15 mouse cellular contexts compared by ENCODE assay signal in the genomic region with DNA sequence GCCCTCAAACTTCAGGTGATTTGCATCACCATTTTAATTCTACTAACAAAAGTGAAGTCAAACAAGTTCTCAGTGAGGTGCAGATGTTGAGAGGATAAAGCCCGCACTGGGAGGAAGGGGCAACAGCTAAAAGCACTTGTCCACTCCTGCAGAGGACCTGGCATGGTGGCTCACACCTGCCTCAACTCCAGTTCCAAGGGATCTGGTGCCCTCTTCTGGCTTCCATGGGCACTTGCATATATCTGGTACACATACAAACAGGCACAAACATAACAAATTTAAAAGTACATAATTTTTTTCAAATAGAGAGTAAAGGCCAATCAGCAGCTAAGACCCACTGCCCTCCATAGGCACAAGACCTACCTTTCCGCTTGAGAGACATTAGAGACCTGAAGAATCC. TPM values are rescaled to one million over a fixed set of nuclear protein-coding genes. Genes with fewer than 3 reads are reported as not detected.
DNase-seq lines count a peak whose midpoint lies in the region; ATAC-seq and TF ChIP-seq lines count a peak whose summit lies in the region.
"Had no signal": no experiment of that assay in that cellular context is flagged by ENCODE, and none has a peak within 500 bp of the region (broad histone marks: within the 10 kb centered on the region; RNA-seq: fewer than 3 reads in every experiment).

No protein-coding gene starts in this region.

- no peak overlapping the region for H3K4me2 ChIP-seq in kidney, postnatal 0 days (ENCODE audit: low read length)

- 92% methylated on average over 2 of the region's 2 CpGs for WGBS in kidney, postnatal 0 days

- H3K36me3 ChIP-seq in kidney, postnatal 0 days (ENCODE audit: insufficient read depth, low read length) = 0 out of 2 replicates have a peak, but pooled peaks cover under 1% of the 10 kb centered on the region

- ATAC-seq in kidney, postnatal 0 days (replicated peaks; ENCODE audit: low FRiP score, low read depth) = no peak
- peak; percentile 55; the same call in 1 of the 2 replicates for ATAC-seq in erythroid progenitor cell, adult 5-6 weeks (replicated peaks; ENCODE audit: low FRiP score, poor library complexity, severe bottlenecking)

- no peak overlapping the region for H3K9ac ChIP-seq in kidney, postnatal 0 days (ENCODE audit: low read depth, low read length)

- no peak overlapping the region for H3K4me3 ChIP-seq in kidney, postnatal 0 days (replicated peaks; ENCODE audit: low read depth, low read length)
- H3K4me3 ChIP-seq: limb, embryonic 10.5 days had no signal

- no peak for DNase-seq in kidney, postnatal 0 days (ENCODE audit: low spot score)
- no peak for DNase-seq in kidney, postnatal 10 days
- peak; percentile 18 for DNase-seq in A20 (ENCODE audit: low read depth, low spot score)
- DNase-seq in ES-CJ7 (ENCODE audit: low read depth, low spot score) = peak; percentile 24
- no peak for DNase-seq in testis, postnatal 10 days (ENCODE audit: low spot score)
- DNase-seq in Muller cell, postnatal 12 days (ENCODE audit: inconsistent ontology term) = no peak
- no peak for DNase-seq in spleen, postnatal 14 days (ENCODE audit: low spot score in 2 of 2)
- DNase-seq: cerebellum, adult 9-10 months; heart, adult 18-20 months; kidney, adult 8-10 months; layer of hippocampus, adult 9-11 months; right cerebral cortex, postnatal 4 days had no signal

- H3K9me3 ChIP-seq in kidney, postnatal 0 days (replicated peaks; ENCODE audit: low read length) = no peaks in the 10 kb centered on the region
- H3K9me3 ChIP-seq: limb, embryonic 10.5 days had no signal

- H3K27me3 ChIP-seq in kidney, postnatal 0 days (ENCODE audit: insufficient read depth, low read length) = no peaks in the 10 kb centered on the region

- peak; percentile 61 for TF ChIP-seq CTCF in kidney, postnatal 0 days (IDR thresholded peaks at IDR 0.05; ENCODE audit: low read depth)

- 0 out of 2 replicates have a peak overlapping the region, but pooled peaks have one; percentile 9 for H3K27ac ChIP-seq in kidney, postnatal 0 days
- H3K27ac ChIP-seq: limb, embryonic 10.5 days had no signal

- no peaks in the 10 kb centered on the region; the same call in 1 of the 2 replicates for H3K4me1 ChIP-seq in kidney, postnatal 0 days (replicated peaks; ENCODE audit: insufficient read depth, low read length)
- H3K4me1 ChIP-seq: limb, embryonic 10.5 days had no signal

RNA-seq across cellular contexts. Expression of gene Arhgap19, which starts 10.5 kb away (rescaled TPM):
- 9.1 and 9.5 TPM in 2 replicates for polyA plus RNA-seq in kidney, postnatal 0 days (2015; fragmentation: Nextera tagmentation; extraction: Ambion mirVana)
- 83.4 and 100 TPM in 2 replicates for total RNA-seq in erythroid progenitor cell, adult 5-6 weeks (2015; ENCODE audit: low replicate concordance)
- 98.9 and 131 TPM in 2 replicates for total RNA-seq in erythroid progenitor cell, adult 5-6 weeks (2017; ENCODE audit: low replicate concordance)

RNA-seq across cellular contexts. Expression of gene Frat1, which starts 38.4 kb away (rescaled TPM):
- 11.1 and 11.4 TPM in 2 replicates for polyA plus RNA-seq in kidney, postnatal 0 days (2015; fragmentation: Nextera tagmentation; extraction: Ambion mirVana)
- total RNA-seq in erythroid progenitor cell, adult 5-6 weeks (2015; ENCODE audit: low replicate concordance) = 3.2 and 3.8 TPM in 2 replicates
- total RNA-seq in erythroid progenitor cell, adult 5-6 weeks (2017; ENCODE audit: low replicate concordance) = 0.26 and 2.6 TPM in 2 replicates

RNA-seq across cellular contexts. Expression of gene Slit1, which starts 47.9 kb away (rescaled TPM):
- polyA plus RNA-seq in kidney, postnatal 0 days (2015; fragmentation: Nextera tagmentation; extraction: Ambion mirVana) = 3.2 and 3.4 TPM in 2 replicates
- 1.1 and 1.7 TPM in 2 replicates for total RNA-seq in erythroid progenitor cell, adult 5-6 weeks (2015; ENCODE audit: low replicate concordance)
- 1.0 and 1.6 TPM in 2 replicates for total RNA-seq in erythroid progenitor cell, adult 5-6 weeks (2017; ENCODE audit: low replicate concordance)
- total RNA-seq: hematopoietic stem cell, adult 5-6 weeks had no signal

RNA-seq across cellular contexts. Expression of gene Frat2, which starts 56.5 kb away (rescaled TPM):
- 5.8 and 7.2 TPM in 2 replicates for polyA plus RNA-seq in kidney, postnatal 0 days (2015; fragmentation: Nextera tagmentation; extraction: Ambion mirVana)
- total RNA-seq in erythroid progenitor cell, adult 5-6 weeks (2015; ENCODE audit: low replicate concordance) = 5.4 TPM in 2 replicates
- 2.6 and 3.9 TPM in 2 replicates for total RNA-seq in erythroid progenitor cell, adult 5-6 weeks (2017; ENCODE audit: low replicate concordance)

Comparison
In these comparisons a context has a peak if more than half of its experiments do, and no peak if none do; other contexts are left out.
1. DNase-seq: peak in A20 (single experiment) and ES-CJ7 (single experiment); none in kidney, postnatal 0 days (single experiment), kidney, postnatal 10 days (single experiment), testis, postnatal 10 days (single experiment), Muller cell, postnatal 12 days (single experiment) and spleen, postnatal 14 days (0 of 2).